Mouse (Mus musculus) thymus, adult 2 months (tissue): ENCODE results near the gene Gadd45g.

Experiments used
- CTCF ChIP-seq: fragments of 200-500 bp; IDR thresholded peaks from 2 replicates; pipeline ENCODE4 v1.5.1; 2012; ENCODE audit warnings: mild to moderate bottlenecking, control low read depth, low read length, moderate library complexity, borderline replicate concordance; ENCODE audit not compliant: control insufficient read depth, poor library complexity, insufficient read depth; ENCODE audit errors: extremely low read depth
- POLR2A ChIP-seq: fragments of 200-500 bp; IDR thresholded peaks from 2 replicates; pipeline ENCODE4 v1.6.1; 2012; ENCODE audit warnings: mild to moderate bottlenecking, low read length, control low read depth, moderate library complexity; ENCODE audit not compliant: control insufficient read depth, poor library complexity, insufficient read depth; ENCODE audit errors: extremely low read depth

GRCm38 (mm10) chr13:51830744-51831450 lies 15.6 kb upstream of the Gadd45g start:
- TF ChIP-seq CTCF = no peak
- no peak for TF ChIP-seq POLR2A
